Mouse (Mus musculus) lung, embryonic 14.5 days (tissue): ENCODE results near the gene Glrp1. TPM values are rescaled to one million over a fixed set of nuclear protein-coding genes. Genes with fewer than 3 reads are reported as not detected.

Experiments used
- ATAC-seq: fragments of 200-750 bp; cut with Nextera tagmentation; 2 replicates; pipeline ENCODE4 v1.8.0; 2017; ENCODE audit warnings: mild to moderate bottlenecking, moderate TSS enrichment, moderate library complexity; ENCODE audit not compliant: insufficient read depth
- DNase-seq: peaks from one replicate; pipeline ENCODE4 v3.0.0-alpha.2; 2015
- H3K27ac ChIP-seq: fragments of 300-500 bp; sonication (generic); 2 replicates; pipeline ENCODE4 v1.5.1; 2014; ENCODE audit warnings: low read depth, mild to moderate bottlenecking, moderate library complexity
- H3K27me3 ChIP-seq: fragments of 300-500 bp; sonication (generic); 2 replicates; pipeline ENCODE4 v1.6.1; 2014; ENCODE audit warnings: low read length, control low read depth; ENCODE audit not compliant: insufficient read depth
- H3K36me3 ChIP-seq: fragments of 300-500 bp; sonication (generic); 2 replicates; pipeline ENCODE4 v1.6.1; 2014; ENCODE audit warnings: control low read depth; ENCODE audit not compliant: insufficient read depth
- H3K4me1 ChIP-seq: fragments of 300-500 bp; sonication (generic); 2 replicates; pipeline ENCODE4 v1.6.1; 2014; ENCODE audit warnings: antibody characterized with exemption, control low read depth; ENCODE audit not compliant: insufficient read depth
- H3K4me2 ChIP-seq: fragments of 300-500 bp; sonication (generic); 2 replicates; pipeline ENCODE4 v1.6.1; 2014; ENCODE audit warnings: mild to moderate bottlenecking
- H3K4me3 ChIP-seq: fragments of 300-500 bp; sonication (generic); 2 replicates; pipeline ENCODE4 v1.5.1; 2014; ENCODE audit warnings: low read depth, low read length
- H3K9ac ChIP-seq: fragments of 300-500 bp; sonication (generic); 2 replicates; pipeline ENCODE4 v1.6.1; 2014
- H3K9me3 ChIP-seq: fragments of 300-500 bp; sonication (generic); 2 replicates; pipeline ENCODE4 v1.6.1; 2016; ENCODE audit warnings: low read depth, low read length, control low read depth
- CTCF ChIP-seq: IDR thresholded peaks from 2 replicates; pipeline ENCODE4 v1.5.1; 2016; ENCODE audit warnings: antibody characterized with exemption, low read depth
- WGBS: fragments of 180-500 bp; shearing (Covaris S2); extraction: QIAGEN DNeasy Blood & Tissue Kit; methylation state at CpG from one replicate; pipeline ENCODE4 v1.1.7; 2014; 5-methylcytosine and 5-hydroxymethylcytosine counted together
- polyA plus RNA-seq: library from polyadenylated mRNA; unstranded; fragments of >200 nt; fragmentation: Nextera tagmentation; extraction: Ambion mirVana; gene quantifications from 2 replicates; pipeline ENCODE4 v1.2.1, GENCODE M21; 2014

Glrp1 gene
- polyA plus RNA-seq = 0.27 and 0.38 TPM in 2 replicates

DNA sequence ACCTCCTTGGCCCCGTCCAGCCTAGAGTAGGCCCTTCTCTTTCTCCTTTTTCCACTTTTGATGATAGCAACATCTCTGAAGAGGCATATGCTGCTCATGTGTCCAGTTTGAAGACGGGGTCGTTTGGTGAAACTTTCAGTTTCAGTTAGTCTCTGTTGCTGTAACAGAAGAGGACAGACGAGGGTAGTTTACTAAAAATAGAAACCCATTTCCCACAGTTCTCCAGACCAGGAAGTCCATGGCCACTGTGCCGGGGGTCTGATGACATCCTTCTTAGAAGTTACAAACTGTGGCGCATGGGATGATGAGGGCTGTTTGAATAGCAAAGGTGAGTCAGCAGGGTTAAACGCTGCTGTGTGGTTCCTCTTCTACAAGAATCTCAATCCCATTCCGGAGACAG is at the start of gene Glrp1:
Gene Glrp1, minus strand, starts transcription at position 278 of the 400 bp plus-strand sequence.
- DNase-seq (no peak), ATAC-seq (no peak)
- Histone ChIP-seq H3K9ac (no peak within 1 kb of the TSS), H3K36me3 (no peaks in the 10 kb centered on the region), H3K4me1 (no peaks in the 10 kb centered on the region), H3K27ac (no peak within 1 kb of the TSS), H3K4me2 (no peak within 1 kb of the TSS), H3K27me3 (no peaks in the 10 kb centered on the region), H3K4me3 (no peak within 1 kb of the TSS), H3K9me3 (no peaks in the 10 kb centered on the region)
- no peak for TF ChIP-seq CTCF
- WGBS = 65% methylated on average over 8 of the region's 8 CpGs

- peaks cover 13% of the 10 kb centered on the region for H3K4me1 ChIP-seq
- H3K27ac ChIP-seq = peak overlapping the region; percentile 13; the same call in 1 of the 2 replicates
- no peak for TF ChIP-seq CTCF
- no peak overlapping the region for H3K4me3 ChIP-seq
- H3K27me3 ChIP-seq = no peaks in the 10 kb centered on the region
- no peaks in the 10 kb centered on the region for H3K9me3 ChIP-seq
- DNase-seq (peak; percentile 86), ATAC-seq (peak; percentile 87)
- H3K4me2 ChIP-seq = peak overlapping the region; percentile 33
- WGBS = 3% methylated on average over 7 of the region's 7 CpGs
- no peaks in the 10 kb centered on the region for H3K36me3 ChIP-seq
- H3K9ac ChIP-seq = peak overlapping the region; percentile 24; the same call in 1 of the 2 replicates
These were observed 49.4 kb upstream of the Glrp1 start for GRCm38 (mm10) chr1:88559258-88559657.

GRCm38 (mm10) chr1:88558793-88559192 is 48.9 kb upstream of the Glrp1 start:
- Histone ChIP-seq H3K4me3 (no peak overlapping the region), H3K9me3 (no peaks in the 10 kb centered on the region), H3K27ac (no peak overlapping the region), H3K4me1 (peaks cover 13% of the 10 kb centered on the region), H3K27me3 (no peaks in the 10 kb centered on the region), H3K9ac (no peak overlapping the region), H3K4me2 (peak overlapping the region; percentile 33; the same call in 1 of the 2 replicates), H3K36me3 (no peaks in the 10 kb centered on the region)
- TF ChIP-seq CTCF = no peak
- no peak for DNase-seq
- no peak for ATAC-seq

DNA sequence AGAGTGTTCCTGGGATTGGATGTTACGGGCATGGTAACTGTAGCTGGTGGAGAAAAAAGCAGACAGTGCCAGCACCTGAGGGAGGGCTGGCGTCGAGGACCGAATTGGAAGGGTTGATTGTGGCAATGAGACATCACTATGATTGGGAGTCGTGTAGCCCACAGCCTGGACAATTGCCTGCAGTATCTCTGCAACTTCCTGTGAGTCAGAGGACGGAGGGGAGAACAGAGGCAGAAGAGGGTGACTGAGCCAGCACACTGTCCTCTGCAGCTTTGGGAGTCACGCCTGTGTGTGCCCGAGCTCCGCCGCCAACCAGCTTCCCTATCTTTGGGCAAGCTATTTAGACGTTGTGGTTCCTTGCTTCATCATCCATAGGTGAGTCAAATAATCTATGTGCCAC is 46.5 kb upstream of the Glrp1 start:
- 88% methylated on average over 11 of the region's 11 CpGs for WGBS
- TF ChIP-seq CTCF = no peak
- no peak overlapping the region for H3K4me3 ChIP-seq
- no peaks in the 10 kb centered on the region for H3K27me3 ChIP-seq
- H3K27ac ChIP-seq = no peak overlapping the region
- H3K9ac ChIP-seq = no peak overlapping the region
- H3K36me3 ChIP-seq = no peaks in the 10 kb centered on the region
- DNase-seq (no peak), ATAC-seq (no peak)
- peaks cover 13% of the 10 kb centered on the region for H3K4me1 ChIP-seq
- H3K9me3 ChIP-seq = no peaks in the 10 kb centered on the region
- no peak overlapping the region for H3K4me2 ChIP-seq

GRCm38 (mm10) chr1:88553500-88554187 is 43.8 kb upstream of the Glrp1 start:
- no peak overlapping the region for H3K27ac ChIP-seq
- H3K36me3 ChIP-seq = no peaks in the 10 kb centered on the region
- no peaks in the 10 kb centered on the region for H3K27me3 ChIP-seq
- no peak overlapping the region for H3K4me3 ChIP-seq
- no peak overlapping the region for H3K4me2 ChIP-seq
- no peak for DNase-seq
- 36% methylated on average over 7 of the region's 7 CpGs for WGBS
- H3K4me1 ChIP-seq = no peaks in the 10 kb centered on the region
- no peak overlapping the region for H3K9ac ChIP-seq
- TF ChIP-seq CTCF = no peak
- ATAC-seq = no peak
- no peaks in the 10 kb centered on the region for H3K9me3 ChIP-seq

DNA sequence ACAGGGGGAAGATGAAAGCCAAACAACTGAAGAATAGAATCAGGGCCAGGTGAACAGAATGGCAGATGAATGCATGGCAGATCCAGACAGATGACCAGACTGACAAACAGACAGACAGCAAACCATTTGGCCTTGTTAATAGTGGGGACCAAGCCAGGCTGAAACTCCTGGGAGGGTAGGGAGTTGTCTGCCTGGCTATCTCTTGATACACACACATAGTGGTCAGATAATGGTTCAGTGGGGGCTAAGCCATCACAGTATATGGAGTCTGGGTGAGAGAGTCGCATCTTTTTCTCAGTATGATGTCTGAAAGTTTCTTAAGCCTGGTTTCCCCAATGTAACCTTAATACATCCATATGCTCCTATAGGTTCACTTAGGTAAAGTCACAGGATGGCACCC is 39.4 kb upstream of the Glrp1 start:
- Histone ChIP-seq H3K27me3 (no peaks in the 10 kb centered on the region), H3K4me3 (no peak overlapping the region), H3K4me2 (no peak overlapping the region), H3K27ac (no peak overlapping the region), H3K9me3 (no peaks in the 10 kb centered on the region), H3K4me1 (no peaks in the 10 kb centered on the region), H3K36me3 (no peaks in the 10 kb centered on the region), H3K9ac (no peak overlapping the region)
- no peak for TF ChIP-seq CTCF
- ATAC-seq = no peak
- WGBS = 93% methylated on average over 1 of the region's 1 CpGs
- DNase-seq = no peak

DNA sequence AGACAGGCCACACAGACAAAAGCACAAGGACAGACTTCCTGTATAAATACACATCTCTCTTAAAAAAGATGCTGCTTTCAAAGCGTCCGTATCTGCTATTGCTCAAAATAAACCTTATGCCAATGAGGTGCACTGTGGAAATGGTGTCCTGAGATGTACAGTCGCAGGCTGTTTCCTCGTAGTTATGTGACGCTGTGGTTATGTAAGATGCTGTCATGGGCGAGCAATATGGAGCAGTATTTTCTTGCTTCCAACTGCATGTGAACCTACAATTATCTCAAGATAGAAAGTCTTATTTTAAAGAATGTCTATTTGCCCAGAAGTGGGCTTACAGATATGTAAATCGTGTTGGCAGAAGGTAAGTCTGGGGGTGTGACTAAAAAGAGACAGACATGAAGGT is 37.3 kb upstream of the Glrp1 start:
- ATAC-seq (no peak), DNase-seq (no peak)
- Histone ChIP-seq H3K27me3 (no peaks in the 10 kb centered on the region), H3K9ac (no peak overlapping the region), H3K4me2 (no peak overlapping the region), H3K4me3 (no peak overlapping the region), H3K36me3 (no peaks in the 10 kb centered on the region), H3K4me1 (no peaks in the 10 kb centered on the region), H3K9me3 (no peaks in the 10 kb centered on the region), H3K27ac (no peak overlapping the region)
- WGBS = 72% methylated on average over 7 of the region's 7 CpGs
- no peak for TF ChIP-seq CTCF

DNA sequence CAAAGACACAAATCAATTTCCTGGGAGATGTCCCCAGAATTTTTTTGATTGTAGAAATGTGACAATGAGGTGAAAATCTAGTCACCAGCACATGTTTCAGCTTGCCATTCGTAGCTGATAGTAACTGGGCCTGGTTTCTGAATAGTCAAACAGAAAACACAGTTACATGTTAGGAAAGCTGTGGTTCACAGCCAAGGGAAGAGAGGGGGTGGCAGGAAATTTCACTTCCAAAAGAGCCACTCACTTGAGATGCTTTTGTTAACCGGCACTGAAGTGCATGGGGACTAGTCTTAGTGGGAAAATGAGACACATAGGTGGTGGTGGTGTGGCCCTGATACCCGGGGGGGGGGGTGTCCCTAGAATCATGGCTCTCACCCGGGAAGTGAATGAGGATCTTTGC is 33.7 kb upstream of the Glrp1 start:
- H3K4me3 ChIP-seq = no peak overlapping the region
- H3K36me3 ChIP-seq = no peaks in the 10 kb centered on the region
- no peak for TF ChIP-seq CTCF
- no peak overlapping the region for H3K9ac ChIP-seq
- no peaks in the 10 kb centered on the region for H3K9me3 ChIP-seq
- ATAC-seq = no peak
- 66% methylated on average over 4 of the region's 4 CpGs for WGBS
- H3K27me3 ChIP-seq = no peaks in the 10 kb centered on the region
- no peaks in the 10 kb centered on the region for H3K4me1 ChIP-seq
- no peak overlapping the region for H3K27ac ChIP-seq
- no peak for DNase-seq
- H3K4me2 ChIP-seq = no peak overlapping the region
